Mouse (Mus musculus): ENCODE measurements at regions not wholly inside any gene's neighbourhood (a gene's known extent, or its start where the extent isn't known, plus 50 kb on each side); places are given as distances from the start of the nearest gene placed in this dataset.

DNA sequence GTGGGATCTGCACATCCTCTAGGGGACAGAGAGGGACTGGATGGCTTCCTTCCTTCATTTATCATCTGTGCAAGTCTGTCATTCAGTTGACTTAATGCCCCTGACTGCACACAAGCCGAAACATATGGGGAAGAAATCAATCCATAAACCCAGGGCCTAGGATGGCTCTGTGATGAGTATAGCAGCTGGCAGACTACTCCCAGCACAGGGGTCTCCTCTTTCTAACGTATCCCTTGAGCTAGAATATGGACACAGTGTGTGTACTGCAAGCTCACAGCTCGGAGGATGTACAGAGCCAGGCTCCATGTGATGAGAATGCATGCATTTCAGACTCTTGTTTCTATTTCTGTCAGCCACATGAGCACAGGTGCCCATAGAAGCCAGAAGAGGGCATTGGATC, 180.3 kb downstream of the Parn start:
- intact Hi-C loops (cut with DNase I): no loop called here
- DNase-seq (ENCODE audit: low spot score in 2 of 2): no peak

DNA sequence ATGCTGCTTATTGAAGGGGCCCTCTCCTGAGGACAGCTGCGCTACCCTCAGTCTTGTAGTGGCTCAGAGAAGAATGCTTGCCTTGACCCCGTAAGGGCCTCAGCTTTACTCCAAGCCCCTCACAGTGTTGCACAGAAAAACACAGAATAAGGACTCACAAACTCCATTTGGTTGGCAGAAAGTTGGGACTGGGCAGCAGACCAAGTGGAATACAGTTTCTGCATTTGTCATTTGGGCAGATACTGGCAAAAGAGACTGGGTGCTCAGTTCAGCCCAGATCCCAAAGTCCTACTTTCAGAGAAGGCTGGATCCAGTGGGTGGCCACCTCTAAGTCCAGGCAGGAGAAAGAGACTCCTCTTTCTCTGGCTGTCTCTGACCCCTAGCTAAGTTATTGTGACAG, 181.4 kb downstream of the Parn start:
- intact Hi-C loops (cut with DNase I): no loop called here
- peak in 1 of 2 experiments; percentile 11 for DNase-seq (ENCODE audit: low spot score in 2 of 2)

DNA sequence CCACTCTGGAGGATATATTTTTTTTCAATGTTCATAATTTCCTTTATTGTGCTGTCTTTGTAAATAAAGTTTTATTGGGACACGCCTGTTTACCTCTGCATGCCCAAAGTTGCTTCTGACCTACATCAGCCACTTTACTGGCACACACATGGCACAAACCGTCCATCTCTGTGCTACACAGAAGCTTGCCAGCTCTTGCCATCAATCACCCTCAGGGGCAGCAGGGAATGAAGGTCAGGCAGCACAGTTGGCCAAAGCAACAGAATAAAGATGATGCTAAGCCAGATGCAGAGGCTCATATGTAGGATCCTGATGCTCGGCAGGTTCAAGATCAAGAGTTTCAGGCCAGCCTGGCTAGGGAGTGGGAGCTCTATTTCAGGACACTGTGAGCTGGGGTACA, 187.7 kb downstream of the Parn start:
- intact Hi-C loops (cut with DNase I): no loop called here
- no peak for DNase-seq (ENCODE audit: low spot score in 2 of 2)

DNA sequence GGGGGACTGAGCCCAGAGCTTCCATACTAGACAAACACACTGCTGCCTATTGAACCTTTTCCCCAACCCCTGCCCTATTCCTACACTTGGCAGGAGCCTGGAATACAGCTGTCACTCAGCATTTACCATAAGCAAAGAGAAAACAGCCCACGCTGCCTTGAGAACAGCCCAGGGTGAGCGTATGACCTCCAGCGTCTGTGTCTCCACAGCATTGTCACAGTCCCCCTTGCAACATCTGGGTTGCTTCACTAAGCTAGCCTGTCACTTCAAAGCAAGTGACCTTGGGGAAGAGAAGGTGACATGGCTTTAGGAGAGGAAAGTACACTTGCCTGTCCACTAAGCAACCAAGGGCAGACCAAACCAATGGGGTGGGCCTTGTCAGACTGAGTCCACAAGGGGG, 191.3 kb downstream of the Parn start:
- no peak for DNase-seq (ENCODE audit: low spot score in 2 of 2)
- intact Hi-C loops (cut with DNase I): no loop called here

DNA sequence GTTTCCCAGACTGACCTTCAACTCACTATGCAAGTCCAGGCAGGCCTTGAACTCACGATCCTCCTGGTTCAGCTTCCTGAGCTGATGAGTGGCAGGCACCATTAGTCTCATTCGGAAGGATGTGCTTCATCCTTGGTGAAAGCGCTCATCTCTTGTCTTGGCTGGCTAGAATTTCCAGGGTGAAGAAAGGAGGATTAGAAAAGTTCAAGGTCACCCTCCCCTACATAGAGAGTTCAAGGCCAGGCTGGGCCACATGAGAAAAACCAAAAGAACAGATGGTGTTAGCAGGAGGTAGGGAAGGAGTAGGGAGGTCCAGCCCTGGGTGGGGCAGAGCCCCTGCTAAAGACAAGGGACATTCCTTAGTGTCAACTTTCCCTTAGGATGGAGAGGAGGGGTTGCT, 193.0 kb downstream of the Parn start:
- DNase-seq (ENCODE audit: low spot score in 2 of 2): no peak
- intact Hi-C loops (cut with DNase I): no loop called here

DNA sequence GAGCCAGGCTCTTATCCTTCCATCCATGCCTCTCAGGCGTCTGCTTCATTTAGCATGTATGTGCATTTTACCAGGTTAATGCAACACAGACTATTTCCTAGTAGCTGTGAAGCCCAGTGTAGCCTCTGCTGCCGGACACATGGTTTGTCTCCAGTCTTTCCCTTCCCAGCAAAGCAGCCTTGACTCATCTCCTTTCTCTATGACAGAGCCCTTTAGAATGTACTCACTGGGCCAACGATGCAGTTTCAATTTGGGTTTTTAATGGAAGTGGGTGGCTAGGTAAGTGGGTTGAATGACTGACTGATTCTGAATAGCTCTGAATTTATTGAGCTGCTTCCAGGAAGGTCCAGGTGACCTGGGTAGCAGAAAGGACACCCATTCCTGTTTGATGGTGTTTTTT, 193.7 kb downstream of the Parn start:
- intact Hi-C loops (cut with DNase I): no loop called here
- DNase-seq (ENCODE audit: low spot score in 2 of 2): no peak

DNA sequence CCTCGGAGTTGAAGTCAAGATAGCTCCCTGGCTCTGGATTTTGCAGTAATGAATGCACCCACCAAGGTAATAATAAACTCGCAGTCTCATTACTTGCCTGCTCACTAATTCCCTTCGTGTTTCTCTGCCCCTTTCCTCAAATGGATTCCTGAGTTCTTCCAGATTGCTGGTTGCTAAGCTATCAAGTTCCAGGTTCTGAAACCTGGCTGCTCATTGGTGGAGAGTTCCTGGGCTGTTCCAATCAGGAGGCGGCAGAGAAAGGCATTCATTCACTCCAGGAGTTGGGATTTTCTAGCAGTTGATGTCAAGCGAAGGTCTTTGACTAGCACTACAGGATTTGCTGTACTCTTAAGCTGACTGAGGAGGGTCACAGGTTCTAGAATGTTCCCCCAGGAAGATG, 200.8 kb downstream of the Parn start:
- intact Hi-C loops (cut with DNase I): no loop called here
- DNase-seq (ENCODE audit: low spot score in 2 of 2): peak in 1 of 2 experiments; percentile 46

Small RNA genes lying in the stretch of these regions (microRNA-seq; reads per million reads assigned to microRNA genes)
- gene Mir6365: 0 reads per million in 2 experiments
